Mouse (Mus musculus): ENCODE measurements at regions not wholly inside any gene's neighbourhood (a gene's known extent, or its start where the extent isn't known, plus 50 kb on each side); places are given as distances from the start of the nearest gene placed in this dataset.

- Histone ChIP-seq H3K4me2 (replicated peaks) (no peak overlapping the region), H3K36me3 (no peaks in the 10 kb centered on the region), H3K4me3 (no peak overlapping the region), H3K9ac (no peak overlapping the region), H3K27me3 (no peaks in the 10 kb centered on the region), H3K27ac (no peak overlapping the region), H3K4me1 (no peaks in the 10 kb centered on the region), H3K9me3 (no peaks in the 10 kb centered on the region)
- 77% methylated on average over 3 of the region's 3 CpGs for whole genome bisulfite sequencing
- no peak for ATAC-seq (ENCODE audit: insufficient number of reproducible peaks, insufficient read depth, low FRiP score, low TSS enrichment)
Observed at GRCm38 (mm10) chr9:14024701-14025100, 197.2 kb downstream of the Fam76b start.

- no peak for ATAC-seq (ENCODE audit: insufficient number of reproducible peaks, insufficient read depth, low FRiP score, low TSS enrichment)
- no peak overlapping the region for H3K9ac ChIP-seq
- 54% methylated on average over 5 of the region's 5 CpGs for WGBS
Observed at GRCm38 (mm10) chr9:14028056-14028455, 200.5 kb downstream of the Fam76b start.

DNA sequence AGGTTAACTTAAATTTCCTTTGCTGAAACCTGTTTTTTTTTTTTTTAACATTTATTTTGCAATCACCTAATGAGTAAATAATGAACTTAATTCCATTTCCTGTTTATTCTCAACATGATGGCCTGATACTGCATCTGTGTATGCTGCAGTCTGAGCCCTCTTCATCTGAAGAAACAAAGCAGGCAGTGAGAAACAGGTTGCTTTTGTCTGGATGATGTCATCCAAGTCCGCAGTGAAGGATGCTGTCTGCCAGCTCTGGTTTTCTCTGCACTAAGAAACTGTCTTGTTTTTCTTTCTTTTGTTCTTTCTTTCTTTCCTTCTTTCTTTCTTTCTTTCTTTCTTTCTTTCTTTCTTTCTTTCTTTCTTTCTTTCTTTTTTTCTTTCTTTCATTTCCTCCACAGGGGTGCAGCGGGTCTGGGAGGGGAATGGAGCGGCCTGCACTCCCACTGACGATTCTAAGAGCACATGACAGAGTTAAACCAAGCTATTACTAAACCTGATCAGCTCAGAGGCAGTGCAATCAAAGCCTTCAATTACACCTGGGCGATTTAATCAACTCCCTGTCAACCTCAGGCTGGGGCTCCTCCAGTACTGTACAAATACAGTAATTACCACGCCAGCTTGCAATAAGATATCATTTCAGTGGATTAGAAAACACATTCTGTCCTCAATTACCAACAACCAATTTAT is 204.0 kb downstream of the Fam76b start:
- Histone ChIP-seq H3K4me1 (0 out of 2 replicates have a peak, but pooled peaks cover 3% of the 10 kb centered on the region), H3K27me3 (no peaks in the 10 kb centered on the region), H3K9me3 (no peaks in the 10 kb centered on the region), H3K4me2 (replicated peaks) (no peak overlapping the region), H3K4me3 (no peak overlapping the region), H3K27ac (no peak overlapping the region), H3K9ac (no peak overlapping the region), H3K36me3 (no peaks in the 10 kb centered on the region)
- 45% methylated on average over 6 of the region's 6 CpGs for WGBS
- no peak for ATAC-seq (ENCODE audit: insufficient number of reproducible peaks, insufficient read depth, low FRiP score, low TSS enrichment)

More at GRCm38 (mm10) chr9:14028056-14028455, 200.5 kb downstream of the Fam76b start:
- Histone ChIP-seq H3K4me1 (0 out of 2 replicates have a peak, but pooled peaks cover 3% of the 10 kb centered on the region), H3K4me2 (replicated peaks) (no peak overlapping the region), H3K27me3 (no peaks in the 10 kb centered on the region), H3K36me3 (no peaks in the 10 kb centered on the region), H3K27ac (no peak overlapping the region), H3K4me3 (no peak overlapping the region), H3K9me3 (no peaks in the 10 kb centered on the region)

DNA sequence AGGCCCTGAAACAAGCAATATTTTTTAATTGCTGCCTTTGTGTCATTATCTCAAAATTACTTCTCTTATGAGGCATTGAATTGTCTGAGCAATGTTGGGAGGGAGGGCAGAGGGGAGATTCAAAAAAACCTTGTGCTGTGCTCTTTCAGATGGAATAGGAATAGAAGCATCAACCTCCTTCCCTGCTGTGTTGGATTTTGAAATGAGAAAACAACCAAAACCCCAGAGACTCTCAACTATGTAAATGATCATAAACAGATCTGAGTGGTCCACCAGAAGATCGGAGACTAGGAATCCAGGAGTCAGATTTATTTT is 204.5 kb downstream of the Fam76b start:
- Histone ChIP-seq H3K4me2 (replicated peaks) (no peak overlapping the region), H3K36me3 (no peaks in the 10 kb centered on the region), H3K9ac (no peak overlapping the region), H3K27me3 (no peaks in the 10 kb centered on the region), H3K4me3 (no peak overlapping the region), H3K4me1 (0 out of 2 replicates have a peak, but pooled peaks cover 3% of the 10 kb centered on the region), H3K9me3 (no peaks in the 10 kb centered on the region), H3K27ac (no peak overlapping the region)
- 38% methylated on average over 1 of the region's 1 CpGs for WGBS
- ATAC-seq (ENCODE audit: insufficient number of reproducible peaks, insufficient read depth, low FRiP score, low TSS enrichment) = no peak

GRCm38 (mm10) chr9:14035526-14035925 is 208.0 kb downstream of the Fam76b start:
- Histone ChIP-seq H3K4me2 (replicated peaks) (no peak overlapping the region), H3K36me3 (no peaks in the 10 kb centered on the region), H3K27me3 (no peaks in the 10 kb centered on the region), H3K4me1 (0 out of 2 replicates have a peak, but pooled peaks cover 3% of the 10 kb centered on the region), H3K4me3 (no peak overlapping the region), H3K27ac (no peak overlapping the region), H3K9ac (no peak overlapping the region), H3K9me3 (no peaks in the 10 kb centered on the region)
- ATAC-seq (ENCODE audit: insufficient number of reproducible peaks, insufficient read depth, low FRiP score, low TSS enrichment) = no peak
- WGBS = 84% methylated on average over 2 of the region's 2 CpGs

- no peak overlapping the region for H3K4me3 ChIP-seq
- no peak overlapping the region for H3K4me2 ChIP-seq (replicated peaks)
- no peak for ATAC-seq (ENCODE audit: insufficient number of reproducible peaks, insufficient read depth, low FRiP score, low TSS enrichment)
- no peak overlapping the region for H3K9ac ChIP-seq
- no peaks in the 10 kb centered on the region for H3K27me3 ChIP-seq
- WGBS = 65% methylated on average over 2 of the region's 2 CpGs
- no peaks in the 10 kb centered on the region for H3K36me3 ChIP-seq
- no peaks in the 10 kb centered on the region for H3K4me1 ChIP-seq
- no peak overlapping the region for H3K27ac ChIP-seq
- H3K9me3 ChIP-seq = no peaks in the 10 kb centered on the region
Observed at GRCm38 (mm10) chr9:14041900-14042435, 214.5 kb downstream of the Fam76b start.

- Histone ChIP-seq H3K27ac (no peak overlapping the region), H3K9ac (no peak overlapping the region), H3K4me2 (replicated peaks) (no peak overlapping the region), H3K9me3 (no peaks in the 10 kb centered on the region), H3K4me3 (no peak overlapping the region), H3K4me1 (0 out of 2 replicates have a peak, but pooled peaks cover 1% of the 10 kb centered on the region), H3K36me3 (no peaks in the 10 kb centered on the region), H3K27me3 (no peaks in the 10 kb centered on the region)
- no peak for ATAC-seq (ENCODE audit: insufficient number of reproducible peaks, insufficient read depth, low FRiP score, low TSS enrichment)
- 76% methylated on average over 4 of the region's 4 CpGs for WGBS
Observed at GRCm38 (mm10) chr9:14048224-14048623, 220.7 kb downstream of the Fam76b start.

DNA sequence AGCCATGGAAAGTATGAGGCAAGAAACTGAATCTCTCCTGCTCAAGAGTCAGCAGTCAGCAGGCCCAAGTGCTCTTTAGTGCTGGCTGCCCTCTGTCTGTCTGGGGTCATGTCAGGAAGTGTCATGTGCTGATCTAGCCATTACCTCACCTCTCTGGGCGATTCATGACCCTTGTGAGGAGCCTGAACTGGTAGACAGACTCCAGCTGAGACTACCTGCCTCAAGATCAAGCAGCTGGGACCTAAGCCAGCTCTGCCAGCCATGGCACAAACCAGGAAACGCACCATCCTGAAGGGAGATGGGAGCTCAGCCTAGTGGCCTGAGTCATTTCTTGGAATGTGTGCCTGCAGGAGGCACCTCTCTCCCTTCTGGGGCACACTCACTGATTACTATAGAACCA is 221.2 kb upstream of the Sesn3 start:
- Histone ChIP-seq H3K36me3 (no peaks in the 10 kb centered on the region), H3K4me2 (replicated peaks) (no peak overlapping the region), H3K4me1 (peaks cover 13% of the 10 kb centered on the region), H3K9ac (no peak overlapping the region), H3K27me3 (no peaks in the 10 kb centered on the region), H3K27ac (no peak overlapping the region), H3K4me3 (no peak overlapping the region), H3K9me3 (no peaks in the 10 kb centered on the region)
- ATAC-seq (ENCODE audit: insufficient number of reproducible peaks, insufficient read depth, low FRiP score, low TSS enrichment) = no peak
- WGBS = 35% methylated on average over 2 of the region's 2 CpGs

GRCm38 (mm10) chr9:14056410-14057172 is 218.3 kb upstream of the Sesn3 start:
- H3K36me3 ChIP-seq = no peaks in the 10 kb centered on the region
- no peak for ATAC-seq (ENCODE audit: insufficient number of reproducible peaks, insufficient read depth, low FRiP score, low TSS enrichment)
- WGBS = 77% methylated on average over 10 of the region's 10 CpGs
- no peaks in the 10 kb centered on the region for H3K9me3 ChIP-seq
- H3K4me1 ChIP-seq = peaks cover 21% of the 10 kb centered on the region
- H3K27me3 ChIP-seq = no peaks in the 10 kb centered on the region
- no peak overlapping the region for H3K4me2 ChIP-seq (replicated peaks)
- no peak overlapping the region for H3K27ac ChIP-seq
- H3K9ac ChIP-seq = no peak overlapping the region
- no peak overlapping the region for H3K4me3 ChIP-seq

- no peak; the same call in 1 of the 2 replicates for ATAC-seq (ENCODE audit: insufficient number of reproducible peaks, insufficient read depth, low FRiP score, low TSS enrichment)
- Histone ChIP-seq H3K9ac (no peak overlapping the region), H3K4me1 (peaks cover 19% of the 10 kb centered on the region), H3K27ac (0 out of 2 replicates have a peak overlapping the region, but pooled peaks have one; percentile 50), H3K36me3 (no peaks in the 10 kb centered on the region), H3K4me3 (no peak overlapping the region), H3K27me3 (no peaks in the 10 kb centered on the region), H3K9me3 (no peaks in the 10 kb centered on the region), H3K4me2 (replicated peaks) (no peak overlapping the region)
- WGBS = 19% methylated on average over 5 of the region's 5 CpGs
Observed at GRCm38 (mm10) chr9:14058592-14059227, 216.2 kb upstream of the Sesn3 start.

- H3K36me3 ChIP-seq = no peaks in the 10 kb centered on the region
- no peak for ATAC-seq (ENCODE audit: insufficient number of reproducible peaks, insufficient read depth, low FRiP score, low TSS enrichment)
Observed at GRCm38 (mm10) chr9:14059228-14059779, 215.6 kb upstream of the Sesn3 start.

More at GRCm38 (mm10) chr9:14059228-14059779, 215.6 kb upstream of the Sesn3 start:
- WGBS = 39% methylated on average over 7 of the region's 7 CpGs
- Histone ChIP-seq H3K27me3 (no peaks in the 10 kb centered on the region), H3K4me3 (no peak overlapping the region), H3K4me1 (peaks cover 19% of the 10 kb centered on the region), H3K9me3 (no peaks in the 10 kb centered on the region), H3K27ac (0 out of 2 replicates have a peak overlapping the region, but pooled peaks have one; percentile 50), H3K4me2 (replicated peaks) (no peak overlapping the region), H3K9ac (no peak overlapping the region)

All from embryonic facial prominence, embryonic 12.5 days (tissue).